Mouse (Mus musculus): ENCODE measurements around the gene Casp3. TPM values are rescaled to one million over a fixed set of nuclear protein-coding genes. Genes with fewer than 3 reads are reported as not detected.

The Casp3 gene
- polyA plus RNA-seq, 1 experiment from 2014 or later = 57.3 TPM

DNA sequence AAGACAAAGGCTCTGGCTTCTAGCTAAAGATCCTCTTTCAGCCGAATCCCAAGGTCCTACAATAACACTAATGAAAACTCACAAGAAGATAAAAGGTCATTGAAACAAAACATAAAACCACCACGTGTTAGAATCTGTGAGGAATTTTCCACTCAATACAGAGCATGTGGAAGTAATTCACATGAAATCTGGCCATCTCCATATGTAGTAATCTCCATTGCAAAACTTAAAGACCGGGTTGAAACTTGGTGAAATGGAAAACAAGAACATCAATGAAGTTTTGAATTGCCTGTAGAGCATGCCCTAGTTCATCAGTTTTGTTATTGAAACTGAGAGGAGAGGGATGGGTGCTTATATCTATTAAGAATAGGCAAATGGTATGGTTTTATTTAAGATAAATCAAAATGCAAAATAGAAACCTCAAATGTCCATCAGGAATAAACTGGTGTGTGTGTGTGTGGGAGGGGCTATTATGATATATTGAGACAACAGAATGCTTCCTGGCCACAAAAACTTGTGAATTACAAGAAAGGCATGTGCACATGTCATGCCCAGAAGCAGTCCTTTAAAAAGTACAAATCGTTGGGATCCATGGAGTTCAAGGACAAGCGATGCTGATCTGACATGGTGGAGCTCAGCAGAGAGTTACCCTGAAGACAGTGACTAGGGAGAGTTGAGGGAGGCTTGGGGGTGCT, 63.7 kb downstream of the Casp3 start:
- no peak for TF ChIP-seq CTCF (IDR thresholded peaks at IDR 0.05)
- POLR2A ChIA-PET = no interaction called here
- CTCF ChIA-PET = no interaction called here
- in situ Hi-C loops (cut with MboI; ENCODE audit: low pct_unique_long_range_greater_than_20kb) = loop anchor here (5.0 kb wide), 1 partner anchor 56 kb away; the partner anchor contains the start of gene Irf2
- no peaks in the 10 kb centered on the region for H3K27me3 ChIP-seq
- DNase-seq (ENCODE audit: low read depth, low spot score) = no peak
- ATAC-seq = no peak

- CTCF ChIA-PET = interaction anchor here (1.0 to 1.4 kb wide), 2 partner anchors 11 to 93 kb away, joined by 3 to 5 read pairs; no protein-coding TSS in a partner anchor
- ATAC-seq (peak; percentile 96), DNase-seq (ENCODE audit: low read depth, low spot score) (peak; percentile 78)
- TF ChIP-seq CTCF (IDR thresholded peaks at IDR 0.05) = peak; percentile 79
- in situ Hi-C loops (cut with MboI; ENCODE audit: low pct_unique_long_range_greater_than_20kb) = loop anchor here (5.0 kb wide), 1 partner anchor 191 kb away; no protein-coding TSS in a partner anchor
- POLR2A ChIA-PET = no interaction called here
- H3K27me3 ChIP-seq = no peaks in the 10 kb centered on the region
Observed at GRCm38 (mm10) chr8:46686664-46687336, 69.7 kb downstream of the Casp3 start.

Other genes starting within 250 kb of the Casp3 start
- 43.4 TPM for gene Acsl1, start 146.3 kb upstream of the Casp3 start, polyA plus RNA-seq (2021)
- 7.9 TPM for gene Cenpu, start 65.3 kb upstream of the Casp3 start, polyA plus RNA-seq (2021)
- gene Primpol, start 79 bp upstream of the Casp3 start, polyA plus RNA-seq (2021) = 14.0 TPM
- gene Irf2, start 122.4 kb downstream of the Casp3 start, polyA plus RNA-seq (2021) = 36.5 TPM

Data from Patski (cell line).